Mouse (Mus musculus): ENCODE measurements around the gene Spint2. TPM values are rescaled to one million over a fixed set of nuclear protein-coding genes. Genes with fewer than 3 reads are reported as not detected.

Gene Spint2
- total RNA-seq, 1 experiment from 2014 or later: 36.9 TPM

GRCm38 (mm10) chr7:29280801-29281200 lies 911 bp downstream of the Spint2 start:
- no peak for DNase-seq

- DNase-seq: no peak
These were observed 1.8 kb downstream of the Spint2 start for GRCm38 (mm10) chr7:29279924-29280323.

GRCm38 (mm10) chr7:29279261-29279660 lies 2.5 kb downstream of the Spint2 start:
- DNase-seq: no peak

GRCm38 (mm10) chr7:29277510-29277909 lies 4.2 kb downstream of the Spint2 start:
- no peak for DNase-seq

GRCm38 (mm10) chr7:29276715-29277114 lies 5.0 kb downstream of the Spint2 start:
- DNase-seq: no peak

- no peak for DNase-seq
These were observed 9.8 kb downstream of the Spint2 start for GRCm38 (mm10) chr7:29271687-29272465.

- DNase-seq: no peak
These were observed 11.3 kb downstream of the Spint2 start for GRCm38 (mm10) chr7:29270445-29270844.

GRCm38 (mm10) chr7:29266931-29267330 lies 14.8 kb downstream of the Spint2 start:
- DNase-seq: no peak

GRCm38 (mm10) chr7:29265636-29266035 lies 16.1 kb downstream of the Spint2 start:
- no peak for DNase-seq

GRCm38 (mm10) chr7:29263831-29264230 lies 17.9 kb downstream of the Spint2 start:
- no peak for DNase-seq

GRCm38 (mm10) chr7:29262151-29262550 lies 19.6 kb downstream of the Spint2 start:
- DNase-seq: no peak

- DNase-seq: no peak
These were observed 21.7 kb downstream of the Spint2 start for GRCm38 (mm10) chr7:29259781-29260730.

GRCm38 (mm10) chr7:29257368-29257767 lies 24.3 kb downstream of the Spint2 start:
- DNase-seq: peak; percentile 22

- no peak for DNase-seq
These were observed 25.8 kb downstream of the Spint2 start for GRCm38 (mm10) chr7:29255875-29256274.

GRCm38 (mm10) chr7:29253842-29254241 lies 27.9 kb downstream of the Spint2 start:
- no peak for DNase-seq

GRCm38 (mm10) chr7:29251166-29251565 lies 30.5 kb downstream of the Spint2 start:
- DNase-seq: no peak

GRCm38 (mm10) chr7:29248261-29248841 lies 33.4 kb downstream of the Spint2 start, which contains the start of gene 2200002D01Rik:
Gene 2200002D01Rik (minus strand): TSS chr7:29248466.
- peak; percentile 46 for DNase-seq

- peak; percentile 10 for DNase-seq
These were observed 34.0 kb downstream of the Spint2 start for GRCm38 (mm10) chr7:29247706-29248105.

- peak; percentile 84 for DNase-seq
These were observed 34.4 kb downstream of the Spint2 start for GRCm38 (mm10) chr7:29247314-29247700.

- DNase-seq: no peak
These were observed 34.9 kb downstream of the Spint2 start for GRCm38 (mm10) chr7:29246619-29247313.

GRCm38 (mm10) chr7:29246015-29246414 lies 35.7 kb downstream of the Spint2 start:
- no peak for DNase-seq

Measured in adrenal gland, postnatal 25 days (tissue).